Mouse (Mus musculus): ENCODE measurements around the gene Pms1. TPM values are rescaled to one million over a fixed set of nuclear protein-coding genes. Genes with fewer than 3 reads are reported as not detected.
A peak's percentile ranks its signal among the peaks of the same experiment; 100 is the strongest.
"Not testable (repeated sequence)": the region's sequence is repeated elsewhere in the genome, so short reads cannot be mapped to it uniquely, and the experiment has no call there.

Gene Pms1
- 10 to 100 TPM in 20 of 26 experiments, 1 to 10 TPM in 6; 1.3 to 35.2 (median 20.3) TPM for total RNA-seq (2018; cell fraction: chromatin; rRNA removed)
- total RNA-seq (2018; cell fraction: cytosol; rRNA removed): 1 to 10 TPM; 1.4 to 5.4 (median 4.0) TPM
- 10 to 100 TPM in 15 of 26 experiments, 1 to 10 TPM in 11; 2.5 to 35.7 (median 13.0) TPM for total RNA-seq (2018; cell fraction: nucleus; rRNA removed)
- 3.2 to 5.4 TPM (median 5.1 TPM) in 3 replicates for polyA plus RNA-seq (2018)

- WGBS (ENCODE audit: missing documents): under 1% methylated on average over 61 of the region's 66 CpGs
- Histone ChIP-seq H3K79me2 (ENCODE audit: inconsistent target) (peaks cover 11% of the 10 kb centered on the region; the same call in 1 of the 2 replicates), H3K4me3 (ENCODE audit: inconsistent target) (peak within 1 kb of the TSS; percentile 62), H3K27ac (no peak within 1 kb of the TSS), H3K36me3 (ENCODE audit: inconsistent target) (0 out of 2 replicates have a peak, but pooled peaks cover 4% of the 10 kb centered on the region)
Measured at GRCm38 (mm10) chr1:53296581-53297383, at the start of gene Pms1, which contains the start of the genes Ormdl1 and Gm28778. Pms1 (minus strand) TSS chr1:53297018. Ormdl1 (plus strand) TSS chr1:53297095. Gm28778 (plus strand) TSS chr1:53297111.

GRCm38 (mm10) chr1:53341071-53341470 is 44.3 kb upstream of the Pms1 start:
- WGBS (ENCODE audit: missing documents): 77% methylated on average over 2 of the region's 2 CpGs
- Histone ChIP-seq H3K79me2 (ENCODE audit: inconsistent target) (no peaks in the 10 kb centered on the region), H3K36me3 (ENCODE audit: inconsistent target) (peaks cover 26% of the 10 kb centered on the region; the same call in 1 of the 2 replicates), H3K4me3 (ENCODE audit: inconsistent target) (no peak overlapping the region), H3K27ac (no peak overlapping the region)

DNA sequence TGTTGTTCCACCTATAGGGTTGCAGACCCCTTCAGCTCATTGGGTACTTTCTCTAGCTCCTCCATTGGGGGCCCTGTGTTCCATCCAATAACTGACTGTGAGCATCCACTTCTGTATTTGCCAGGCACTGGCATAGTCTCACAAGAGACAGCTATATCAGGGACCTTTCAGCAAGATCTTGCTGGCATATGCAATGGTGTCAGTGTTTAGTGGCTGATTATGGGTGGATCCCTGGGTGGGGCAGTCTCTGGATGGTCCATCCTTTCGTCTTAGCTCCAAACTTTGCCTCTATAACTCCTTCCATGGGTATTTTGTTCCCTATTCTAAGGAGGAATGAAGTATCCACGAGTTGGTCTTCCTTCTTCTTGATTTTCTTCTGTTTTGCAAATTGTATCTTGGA is 40.6 kb upstream of the Pms1 start:
- H3K4me3 ChIP-seq (ENCODE audit: inconsistent target); H3K79me2 ChIP-seq (ENCODE audit: inconsistent target); H3K36me3 ChIP-seq (ENCODE audit: inconsistent target); H3K27ac ChIP-seq: not testable (repeated sequence)
- WGBS (ENCODE audit: missing documents): 100% methylated on average over 1 of the region's 2 CpGs

DNA sequence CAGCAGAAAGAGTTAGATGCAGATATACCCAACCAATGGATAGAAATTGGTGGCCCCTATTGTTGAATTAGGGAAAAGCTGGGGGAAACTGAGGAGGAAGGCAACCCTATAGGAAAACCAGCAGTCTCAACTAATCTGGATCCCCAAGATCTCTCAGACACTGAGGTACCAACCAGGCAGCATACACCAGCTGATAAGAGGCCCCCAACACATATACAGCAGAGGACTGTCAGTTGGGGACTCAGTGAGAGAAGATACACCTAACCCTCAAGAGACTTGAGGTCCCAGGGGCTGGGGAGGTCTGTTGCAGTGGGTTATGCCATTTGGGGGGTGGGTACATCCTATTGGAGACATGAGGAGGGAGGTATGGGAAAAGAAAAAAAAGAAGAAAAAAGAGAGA is 38.6 kb upstream of the Pms1 start:
- Histone ChIP-seq H3K4me3 (ENCODE audit: inconsistent target) (no peak overlapping the region), H3K36me3 (ENCODE audit: inconsistent target) (no peaks in the 10 kb centered on the region), H3K27ac (no peak overlapping the region), H3K79me2 (ENCODE audit: inconsistent target) (no peaks in the 10 kb centered on the region)

GRCm38 (mm10) chr1:53333527-53333926 is 36.7 kb upstream of the Pms1 start:
- H3K4me3 ChIP-seq (ENCODE audit: inconsistent target); H3K27ac ChIP-seq; H3K36me3 ChIP-seq (ENCODE audit: inconsistent target); H3K79me2 ChIP-seq (ENCODE audit: inconsistent target): not testable (repeated sequence)
- WGBS (ENCODE audit: missing documents): 62% methylated on average over 5 of the region's 5 CpGs

DNA sequence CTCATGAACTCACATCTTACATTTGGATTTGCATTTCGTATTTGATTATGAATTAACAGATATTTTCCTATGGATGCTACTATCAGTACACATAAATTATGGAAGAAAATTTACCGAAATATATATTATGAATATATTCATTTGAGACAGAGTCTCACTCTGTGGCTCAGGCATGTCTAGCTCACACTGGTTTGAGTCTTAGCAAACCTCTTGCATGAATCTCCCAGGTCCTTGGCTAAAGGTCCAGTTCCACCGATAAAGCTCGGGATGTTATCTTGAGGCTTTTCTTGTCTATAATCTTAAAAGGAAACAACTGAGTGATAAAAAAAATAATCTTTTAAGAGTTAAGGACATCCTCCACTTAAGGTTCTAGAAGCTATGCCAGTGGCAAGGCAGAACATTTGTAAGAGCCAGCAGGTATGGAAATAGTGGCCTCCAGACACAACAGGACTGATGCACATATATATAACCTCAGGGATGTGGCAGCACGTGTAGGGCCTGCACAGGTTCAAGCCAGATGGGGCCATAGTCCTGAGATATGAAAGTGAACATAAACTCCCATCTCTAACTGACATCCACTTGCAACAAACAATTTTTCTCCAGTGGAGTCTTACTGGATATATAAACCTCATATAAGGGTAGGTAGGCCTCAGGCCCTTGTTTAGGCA is 28.1 kb upstream of the Pms1 start:
- Histone ChIP-seq H3K79me2 (ENCODE audit: inconsistent target) (no peaks in the 10 kb centered on the region), H3K36me3 (ENCODE audit: inconsistent target) (no peaks in the 10 kb centered on the region), H3K27ac (no peak overlapping the region), H3K4me3 (ENCODE audit: inconsistent target) (no peak overlapping the region)
- 96% methylated on average over 5 of the region's 5 CpGs for WGBS (ENCODE audit: missing documents)

GRCm38 (mm10) chr1:53324277-53324676 is 27.5 kb upstream of the Pms1 start:
- WGBS (ENCODE audit: missing documents): 100% methylated on average over 1 of the region's 1 CpGs
- no peak overlapping the region for H3K27ac ChIP-seq
- H3K36me3 ChIP-seq (ENCODE audit: inconsistent target): no peaks in the 10 kb centered on the region
- no peaks in the 10 kb centered on the region for H3K79me2 ChIP-seq (ENCODE audit: inconsistent target)
- H3K4me3 ChIP-seq (ENCODE audit: inconsistent target): no peak overlapping the region

- no peaks in the 10 kb centered on the region for H3K36me3 ChIP-seq (ENCODE audit: inconsistent target)
- WGBS (ENCODE audit: missing documents): 93% methylated on average over 5 of the region's 5 CpGs
- no peaks in the 10 kb centered on the region for H3K79me2 ChIP-seq (ENCODE audit: inconsistent target)
- no peak overlapping the region for H3K4me3 ChIP-seq (ENCODE audit: inconsistent target)
- no peak overlapping the region for H3K27ac ChIP-seq
Measured at GRCm38 (mm10) chr1:53323254-53323653, 26.4 kb upstream of the Pms1 start.

- H3K4me3 ChIP-seq (ENCODE audit: inconsistent target): no peak overlapping the region
- no peaks in the 10 kb centered on the region for H3K36me3 ChIP-seq (ENCODE audit: inconsistent target)
- 98% methylated on average over 4 of the region's 4 CpGs for WGBS (ENCODE audit: missing documents)
- H3K79me2 ChIP-seq (ENCODE audit: inconsistent target): no peaks in the 10 kb centered on the region
- no peak overlapping the region for H3K27ac ChIP-seq
Measured at GRCm38 (mm10) chr1:53321662-53322344, 25.0 kb upstream of the Pms1 start.

- H3K27ac ChIP-seq: peak within 1 kb of the TSS; percentile 49
- no peaks in the 10 kb centered on the region for H3K79me2 ChIP-seq (ENCODE audit: inconsistent target)
- H3K4me3 ChIP-seq (ENCODE audit: inconsistent target): peak within 1 kb of the TSS; percentile 81
- WGBS (ENCODE audit: missing documents): 3% methylated on average over 27 of the region's 27 CpGs
- H3K36me3 ChIP-seq (ENCODE audit: inconsistent target): no peaks in the 10 kb centered on the region
Measured at GRCm38 (mm10) chr1:53312989-53313967, 16.5 kb upstream of the Pms1 start, which contains the start of gene Osgepl1. Osgepl1 (plus strand) TSS chr1:53313624.

GRCm38 (mm10) chr1:53300506-53300905 is 3.7 kb upstream of the Pms1 start:
- no peak overlapping the region for H3K27ac ChIP-seq
- peaks cover 11% of the 10 kb centered on the region; the same call in 1 of the 2 replicates for H3K79me2 ChIP-seq (ENCODE audit: inconsistent target)
- H3K36me3 ChIP-seq (ENCODE audit: inconsistent target): peaks cover 13% of the 10 kb centered on the region; the same call in 1 of the 2 replicates
- WGBS (ENCODE audit: missing documents): 87% methylated on average over 4 of the region's 4 CpGs
- no peak overlapping the region for H3K4me3 ChIP-seq (ENCODE audit: inconsistent target)

DNA sequence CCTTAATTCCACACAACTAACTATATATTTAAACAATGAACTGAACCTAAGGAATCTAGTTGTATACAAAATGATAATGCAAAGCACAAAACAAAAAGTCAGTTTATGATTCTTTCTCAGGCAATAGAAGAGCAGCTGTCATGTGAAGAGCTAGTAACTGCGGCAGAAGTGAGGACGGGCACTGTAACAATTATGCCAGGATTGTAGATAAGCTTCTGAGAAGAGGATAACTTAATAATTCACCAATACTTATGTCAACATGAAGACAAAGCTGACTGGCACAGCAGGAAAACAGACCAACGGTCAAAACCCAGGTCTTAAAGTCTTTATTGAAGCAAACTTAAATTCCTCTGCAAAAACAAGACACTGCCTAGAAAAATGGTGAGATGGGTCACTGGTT is 5.6 kb downstream of the Pms1 start:
- H3K36me3 ChIP-seq (ENCODE audit: inconsistent target): no peaks in the 10 kb centered on the region
- WGBS (ENCODE audit: missing documents): 92% methylated on average over 3 of the region's 3 CpGs
- no peak overlapping the region for H3K4me3 ChIP-seq (ENCODE audit: inconsistent target)
- no peak overlapping the region for H3K27ac ChIP-seq
- H3K79me2 ChIP-seq (ENCODE audit: inconsistent target): no peaks in the 10 kb centered on the region

GRCm38 (mm10) chr1:53272646-53273045 is 24.2 kb downstream of the Pms1 start:
- no peaks in the 10 kb centered on the region for H3K79me2 ChIP-seq (ENCODE audit: inconsistent target)

More at GRCm38 (mm10) chr1:53272646-53273045, 24.2 kb downstream of the Pms1 start:
- H3K36me3 ChIP-seq (ENCODE audit: inconsistent target): no peaks in the 10 kb centered on the region
- H3K27ac ChIP-seq: no peak overlapping the region
- H3K4me3 ChIP-seq (ENCODE audit: inconsistent target): no peak overlapping the region
